Mouse (Mus musculus) neutrophil, adult 5-6 weeks (primary cell): ENCODE results near the gene Sdad1. TPM values are rescaled to one million over a fixed set of nuclear protein-coding genes. Genes with fewer than 3 reads are reported as not detected.
A peak's percentile ranks its signal among the peaks of the same experiment; 100 is the strongest.

Experiments used
- ATAC-seq: fragments of 151-379, 151-347 bp; 2 replicates; pipeline ENCODE4 v1.8.0; 2017; ENCODE audit warnings: mild to moderate bottlenecking, moderate TSS enrichment; ENCODE audit not compliant: insufficient number of reproducible peaks, poor library complexity, low FRiP score, severe bottlenecking; ENCODE audit errors: extremely low read depth
- total RNA-seq: library from RNA; stranded (forward); fragments of 200-1000 nt; gene quantifications from 2 replicates; pipeline ENCODE4 v1.2.3, GENCODE M21; 2017

Gene Sdad1
- total RNA-seq, 1 experiment from 2014 or later: 41.9 TPM

GRCm38 (mm10) chr5:92318596-92318995 is 8.3 kb upstream of the Sdad1 start:
- ATAC-seq: peak; percentile 24; the same call in 1 of the 2 replicates

- peak; percentile 78 for ATAC-seq
These were observed 7.8 kb upstream of the Sdad1 start for GRCm38 (mm10) chr5:92318119-92318518.

GRCm38 (mm10) chr5:92313776-92314175 is 3.5 kb upstream of the Sdad1 start:
- no peak for ATAC-seq

GRCm38 (mm10) chr5:92312046-92312715 is 1.9 kb upstream of the Sdad1 start:
- peak; percentile 59 for ATAC-seq

GRCm38 (mm10) chr5:92304291-92304690 is 6.0 kb downstream of the Sdad1 start:
- ATAC-seq: no peak

- no peak for ATAC-seq
These were observed 8.0 kb downstream of the Sdad1 start for GRCm38 (mm10) chr5:92302149-92302840.

GRCm38 (mm10) chr5:92294525-92294924 is 15.8 kb downstream of the Sdad1 start:
- no peak for ATAC-seq

- no peak for ATAC-seq
These were observed 18.4 kb downstream of the Sdad1 start for GRCm38 (mm10) chr5:92291652-92292414.

GRCm38 (mm10) chr5:92287840-92288239 is 22.4 kb downstream of the Sdad1 start:
- no peak for ATAC-seq

GRCm38 (mm10) chr5:92283107-92283506 is 27.2 kb downstream of the Sdad1 start:
- ATAC-seq: no peak

- no peak for ATAC-seq
These were observed 27.7 kb downstream of the Sdad1 start for GRCm38 (mm10) chr5:92282571-92282970.

- ATAC-seq: peak; percentile 79
These were observed 31.2 kb downstream of the Sdad1 start for GRCm38 (mm10) chr5:92278942-92279537.

GRCm38 (mm10) chr5:92277437-92278394 is 32.6 kb downstream of the Sdad1 start, which contains the start of gene Naaa:
Gene Naaa, minus strand, starts transcription at chr5:92278170.
- ATAC-seq: peak; percentile 85

GRCm38 (mm10) chr5:92270496-92270895 is 39.8 kb downstream of the Sdad1 start:
- no peak for ATAC-seq

- ATAC-seq: no peak
These were observed 46.4 kb downstream of the Sdad1 start for GRCm38 (mm10) chr5:92263761-92264359.

- no peak for ATAC-seq
These were observed 47.6 kb downstream of the Sdad1 start for GRCm38 (mm10) chr5:92262646-92263045.

- ATAC-seq: no peak
These were observed 54.1 kb downstream of the Sdad1 start, which contains the start of gene Ppef2 for GRCm38 (mm10) chr5:92256218-92256617. Gene Ppef2, minus strand, starts transcription at chr5:92256278.

GRCm38 (mm10) chr5:92254476-92254875 is 55.8 kb downstream of the Sdad1 start:
- no peak for ATAC-seq
